Mouse (Mus musculus): ENCODE data around the gene Rad9b.

DNA sequence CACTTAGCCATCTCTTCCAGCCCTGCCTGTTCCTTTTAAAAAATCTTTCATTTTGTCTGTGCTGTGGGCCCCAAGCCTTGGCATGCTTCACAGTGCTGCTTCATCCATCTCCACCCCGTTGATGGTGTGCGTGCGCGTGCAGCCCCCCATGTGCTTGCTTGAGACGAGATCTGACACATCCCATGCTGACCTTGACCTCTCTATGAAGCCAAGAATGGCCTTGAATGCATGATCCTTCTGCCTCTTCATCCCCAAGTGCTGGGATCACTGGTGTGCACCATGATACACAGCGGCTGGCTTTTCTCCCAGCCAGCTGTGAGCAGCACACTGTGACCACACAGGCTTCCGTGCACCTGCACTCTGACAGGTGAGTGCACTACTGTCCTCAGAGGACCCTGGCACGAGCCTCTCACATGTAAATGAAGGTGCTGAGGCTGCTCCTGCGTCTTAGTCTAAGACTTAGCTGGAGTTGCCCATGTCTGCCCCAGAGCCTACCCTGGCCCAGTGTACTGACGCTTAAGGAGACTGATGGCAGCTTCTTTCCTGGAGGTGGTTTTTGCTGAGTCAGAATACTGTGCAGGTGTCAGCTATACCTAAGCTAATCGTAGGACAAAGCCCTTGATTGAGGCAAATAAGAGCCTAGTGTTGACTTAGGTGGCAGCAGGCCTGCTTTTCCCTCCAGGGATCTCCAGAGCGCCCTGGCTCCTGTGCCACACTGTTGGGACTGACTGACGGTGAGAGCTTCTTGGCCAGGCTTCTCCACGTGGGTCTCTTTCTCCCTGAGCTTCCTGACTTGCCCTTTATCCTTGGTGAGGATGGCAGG lies 58.7 kb downstream of the Rad9b start:
- TF ChIP-seq CTCF (IDR thresholded peaks at IDR 0.05; ENCODE audit: control insufficient read depth, insufficient read depth, low read length): no peak
- TF ChIP-seq POLR2A (IDR thresholded peaks at IDR 0.05; ENCODE audit: borderline replicate concordance, control insufficient read depth, low read depth, low read length): no peak

All from bone marrow, adult 2 months (tissue).